Mouse (Mus musculus) liver, adult (tissue): ENCODE measurements around the gene Coro2a.

Experiments used
- GATA4 ChIP-seq: IDR thresholded peaks from 2 replicates; pipeline ENCODE4 v1.6.1; 2014; ENCODE audit warnings: mild to moderate bottlenecking, low read length; ENCODE audit not compliant: insufficient replicate concordance

Gene Coro2a

DNA sequence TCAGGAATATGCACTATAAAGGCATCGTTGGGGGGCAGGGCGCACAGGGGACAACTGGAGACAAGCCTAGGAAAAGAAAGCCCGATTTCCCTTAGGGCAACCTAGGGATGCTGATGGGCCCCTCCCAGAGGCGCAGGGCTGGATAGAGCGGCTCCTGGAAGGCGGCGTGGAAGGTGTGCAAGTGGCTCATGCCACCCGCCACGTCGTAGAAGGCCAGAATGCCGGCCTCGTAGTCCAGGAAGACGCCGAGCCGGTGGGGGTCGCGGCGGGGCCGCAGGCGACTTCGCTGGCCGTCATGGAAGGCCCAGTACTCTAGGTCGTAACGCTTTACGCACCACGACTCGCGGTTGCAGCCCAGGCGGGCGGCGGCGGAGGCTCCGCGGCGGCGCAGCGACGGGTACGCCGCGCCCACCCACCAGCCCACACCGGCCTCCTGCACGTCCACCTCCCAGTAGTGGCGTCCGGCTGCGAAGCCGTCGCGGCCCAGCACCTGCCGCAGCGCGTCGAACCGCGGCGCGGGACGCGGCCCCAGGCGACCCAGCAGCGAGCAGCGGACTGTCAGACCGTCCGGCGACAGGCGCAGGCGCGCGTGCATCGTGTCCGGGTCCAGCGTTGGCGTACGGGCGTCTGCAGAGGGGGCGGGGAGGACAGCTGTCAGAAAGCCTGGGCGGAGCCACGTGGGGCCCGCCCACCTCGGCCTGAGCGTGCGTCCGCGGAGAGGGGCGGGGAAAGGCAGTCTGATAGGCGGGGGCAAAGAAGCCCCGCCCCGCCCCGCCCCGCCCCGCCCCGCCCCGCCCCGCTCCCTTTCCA is 95.0 kb downstream of the Coro2a start:
- TF ChIP-seq GATA4, result no peak; the same call in 1 of the 2 replicates

DNA sequence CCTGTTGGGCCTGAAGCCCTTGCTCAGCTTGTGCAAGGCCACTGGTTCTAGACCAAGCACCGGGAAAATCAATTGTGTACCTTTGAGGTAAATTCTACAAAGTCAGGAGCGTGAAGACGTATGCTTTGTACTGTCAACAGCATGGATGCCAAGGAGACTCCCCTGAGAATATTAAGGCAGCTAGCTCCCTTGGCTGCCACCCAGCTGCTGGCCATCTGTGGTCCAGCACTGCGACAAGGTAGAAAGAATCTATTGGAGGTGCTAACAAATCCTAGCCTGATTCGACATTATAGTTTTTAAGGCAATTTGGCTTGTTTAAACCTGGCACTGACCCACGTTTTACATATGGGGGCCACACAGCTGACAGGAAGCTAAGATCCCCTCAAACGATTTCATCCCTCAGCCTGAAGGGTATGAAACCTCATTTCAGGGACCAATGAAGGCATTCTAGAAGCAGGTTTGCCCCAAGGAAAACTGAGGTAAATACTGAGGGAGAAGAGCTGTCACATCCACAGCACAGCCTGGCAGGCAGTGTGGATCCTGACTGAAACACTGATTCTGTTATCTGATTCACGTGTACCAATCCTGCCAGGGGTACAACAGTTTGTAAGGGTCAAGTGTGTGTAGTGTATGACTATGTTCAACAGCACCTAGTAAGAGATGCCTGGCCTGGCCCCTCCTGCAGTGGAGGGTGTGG is 96.5 kb downstream of the Coro2a start:
- TF ChIP-seq GATA4, result no peak

DNA sequence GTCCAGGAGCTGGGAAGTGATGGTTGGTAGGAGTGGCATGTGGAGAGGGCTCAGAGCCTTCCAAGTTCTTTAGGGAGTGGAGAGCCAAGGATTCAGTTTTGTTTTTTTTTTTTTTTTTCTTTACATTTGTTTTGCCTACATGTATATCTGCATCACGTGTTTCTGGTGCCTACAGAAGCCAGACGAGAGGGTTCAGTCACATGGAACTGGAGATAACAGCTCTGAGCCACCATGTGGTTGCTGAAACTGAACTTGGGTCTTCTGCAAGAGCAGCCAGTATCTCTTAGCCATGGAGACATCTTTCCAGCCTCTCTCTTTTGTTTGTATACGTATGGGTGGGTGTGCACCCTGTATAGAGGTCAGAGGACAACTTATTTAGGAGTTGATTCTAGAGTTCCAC is 98.1 kb downstream of the Coro2a start:
- no peak for TF ChIP-seq GATA4

DNA sequence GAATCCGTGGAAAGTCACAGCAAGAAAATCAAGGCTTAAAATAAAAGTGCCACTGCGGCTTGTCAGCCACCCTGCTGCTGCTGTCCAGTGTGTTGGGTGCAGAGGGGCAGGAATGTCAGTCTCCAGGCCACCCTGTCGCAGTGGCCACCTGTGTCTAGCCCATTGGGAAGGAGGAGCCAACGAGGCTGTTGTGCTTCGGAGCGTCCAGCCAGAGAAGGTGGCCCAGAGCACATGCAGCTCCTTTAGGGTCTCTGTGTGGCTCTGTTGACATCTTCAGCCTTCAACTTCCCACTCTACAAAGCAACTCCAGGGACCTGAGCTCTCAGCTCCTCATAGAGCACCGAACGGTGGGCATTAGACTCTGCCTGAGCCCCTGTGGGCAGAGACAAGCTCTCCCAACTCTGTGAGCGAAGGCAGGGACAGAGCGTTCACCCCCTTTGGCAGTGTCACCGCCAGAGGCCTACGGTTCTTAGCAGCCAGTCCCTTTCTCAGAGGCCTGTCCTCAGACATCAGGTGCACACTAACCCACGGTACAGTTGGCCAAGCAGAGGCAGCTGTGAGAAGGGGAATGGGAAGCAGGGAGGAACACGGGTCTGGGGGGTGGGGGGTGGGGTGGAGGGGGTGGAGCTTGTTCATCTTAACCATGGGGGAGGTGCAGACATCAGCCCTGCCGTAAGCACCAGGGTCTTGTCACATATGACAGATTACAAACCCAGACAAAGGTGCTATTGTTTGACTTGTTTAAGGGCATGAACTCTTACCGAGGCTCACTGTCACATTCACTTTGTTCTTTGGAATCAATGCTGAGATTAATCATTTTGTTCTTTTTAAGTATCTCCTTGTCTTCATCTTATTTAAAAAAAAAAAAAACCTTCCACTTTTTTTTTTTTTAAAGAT is 99.1 kb downstream of the Coro2a start:
- TF ChIP-seq GATA4, result no peak

DNA sequence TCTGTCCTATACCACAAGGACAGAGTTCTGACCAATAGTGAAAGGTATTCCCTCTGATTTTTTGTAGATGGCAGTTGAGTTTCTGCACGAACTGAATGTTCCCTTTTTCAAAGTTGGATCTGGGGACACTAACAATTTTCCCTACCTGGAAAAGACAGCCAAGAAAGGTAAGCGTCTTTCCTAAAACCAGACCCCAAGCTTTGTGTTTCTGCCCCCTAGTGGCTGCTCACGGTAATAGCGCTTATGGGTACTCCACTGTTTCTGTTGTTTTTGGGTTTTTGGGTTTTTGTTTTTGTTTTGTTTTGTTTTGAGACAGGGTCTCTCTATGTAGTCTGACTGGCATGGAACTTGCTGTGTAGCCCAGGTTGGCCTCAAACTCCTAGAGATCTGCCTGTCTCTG is 103.0 kb downstream of the Coro2a start:
- no peak for TF ChIP-seq GATA4

DNA sequence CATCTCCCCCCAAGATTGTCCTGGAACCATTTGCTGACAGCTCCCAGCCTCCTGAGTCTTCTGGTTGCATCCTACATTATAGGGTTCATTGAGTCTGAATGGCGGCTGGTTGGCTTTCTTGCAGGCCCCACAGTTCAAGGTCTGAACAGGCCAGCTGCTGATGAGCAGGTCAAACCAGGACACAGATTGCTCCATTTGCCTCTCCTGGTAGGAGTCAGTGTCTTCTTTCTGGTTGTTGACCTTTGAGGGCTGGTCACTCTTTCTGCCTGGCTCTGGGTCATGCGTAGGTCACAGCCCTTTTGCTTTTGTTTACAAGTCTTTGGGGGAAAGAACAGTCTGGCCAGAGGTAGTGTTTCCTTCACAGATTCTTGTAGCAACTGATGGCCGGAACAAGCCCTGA is 103.5 kb downstream of the Coro2a start:
- no peak for TF ChIP-seq GATA4

DNA sequence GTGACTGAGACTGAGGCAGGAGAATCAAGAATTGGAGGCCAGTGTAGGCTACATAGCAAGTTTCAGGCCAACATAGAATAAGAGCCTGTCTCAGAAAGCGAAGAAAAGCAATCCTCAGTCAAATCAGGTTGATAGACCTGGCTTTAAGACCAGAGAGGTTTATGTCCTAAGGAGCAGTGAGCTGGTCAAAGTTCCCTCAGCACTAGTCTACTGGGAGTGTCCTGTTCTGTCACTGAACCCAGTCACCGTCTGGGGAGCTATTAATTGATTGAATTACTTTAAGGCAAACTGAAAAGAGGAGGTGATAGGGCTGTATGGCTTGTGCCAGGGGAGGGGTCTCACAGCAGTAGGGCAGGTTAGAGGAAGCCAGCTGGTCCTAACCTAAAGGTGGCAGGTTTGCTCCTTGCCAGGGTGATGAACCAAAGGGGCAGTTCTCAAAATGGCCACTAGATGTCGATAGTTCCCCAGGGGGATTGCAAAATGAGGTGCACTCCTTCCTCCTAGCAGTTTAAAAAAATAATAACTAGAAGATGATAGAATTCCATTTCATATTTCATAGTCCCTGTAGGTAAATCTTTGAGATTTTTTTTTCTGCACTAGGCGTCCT is 104.6 kb downstream of the Coro2a start:
- TF ChIP-seq GATA4, result no peak

DNA sequence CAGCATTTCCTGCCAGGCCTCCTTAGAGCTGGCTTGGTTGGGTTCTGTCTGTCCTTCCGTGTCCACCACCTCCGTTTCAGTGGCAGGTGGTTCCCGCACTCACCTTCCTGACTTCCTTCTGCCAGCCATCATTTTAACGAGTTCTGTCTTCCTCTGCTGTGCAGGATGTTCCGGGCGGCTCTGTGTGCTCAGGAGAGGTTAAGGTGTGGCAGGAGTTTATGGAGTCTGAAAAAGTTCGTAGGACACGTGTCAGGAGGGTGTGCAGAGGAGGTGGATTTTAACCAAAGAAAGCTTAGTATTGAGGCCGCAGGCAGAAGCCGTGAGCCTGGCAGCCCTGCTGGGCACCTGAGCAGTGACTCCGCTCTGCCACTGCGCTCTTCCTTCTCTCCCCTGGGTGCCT is 106.5 kb downstream of the Coro2a start:
- no peak for TF ChIP-seq GATA4

DNA sequence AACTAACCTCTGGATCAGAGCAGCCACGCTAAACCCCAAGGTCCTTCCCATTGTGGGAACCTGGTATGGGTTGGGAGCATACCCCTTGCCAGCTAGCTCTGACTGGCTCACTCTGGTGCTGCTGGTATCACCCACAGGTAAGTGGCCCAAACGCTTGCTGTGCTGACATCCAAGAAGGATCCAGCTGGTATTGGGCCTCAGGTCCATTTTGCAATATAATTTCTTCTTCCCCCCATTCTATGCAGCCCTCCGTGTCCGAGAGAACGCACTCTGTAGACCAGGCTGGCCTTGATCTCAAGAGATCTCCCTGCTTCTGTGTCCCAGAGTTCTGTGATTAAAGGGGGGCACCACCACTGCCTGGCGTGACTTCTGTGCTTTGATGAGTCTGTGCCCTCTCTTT is 108.9 kb downstream of the Coro2a start:
- no peak for TF ChIP-seq GATA4

DNA sequence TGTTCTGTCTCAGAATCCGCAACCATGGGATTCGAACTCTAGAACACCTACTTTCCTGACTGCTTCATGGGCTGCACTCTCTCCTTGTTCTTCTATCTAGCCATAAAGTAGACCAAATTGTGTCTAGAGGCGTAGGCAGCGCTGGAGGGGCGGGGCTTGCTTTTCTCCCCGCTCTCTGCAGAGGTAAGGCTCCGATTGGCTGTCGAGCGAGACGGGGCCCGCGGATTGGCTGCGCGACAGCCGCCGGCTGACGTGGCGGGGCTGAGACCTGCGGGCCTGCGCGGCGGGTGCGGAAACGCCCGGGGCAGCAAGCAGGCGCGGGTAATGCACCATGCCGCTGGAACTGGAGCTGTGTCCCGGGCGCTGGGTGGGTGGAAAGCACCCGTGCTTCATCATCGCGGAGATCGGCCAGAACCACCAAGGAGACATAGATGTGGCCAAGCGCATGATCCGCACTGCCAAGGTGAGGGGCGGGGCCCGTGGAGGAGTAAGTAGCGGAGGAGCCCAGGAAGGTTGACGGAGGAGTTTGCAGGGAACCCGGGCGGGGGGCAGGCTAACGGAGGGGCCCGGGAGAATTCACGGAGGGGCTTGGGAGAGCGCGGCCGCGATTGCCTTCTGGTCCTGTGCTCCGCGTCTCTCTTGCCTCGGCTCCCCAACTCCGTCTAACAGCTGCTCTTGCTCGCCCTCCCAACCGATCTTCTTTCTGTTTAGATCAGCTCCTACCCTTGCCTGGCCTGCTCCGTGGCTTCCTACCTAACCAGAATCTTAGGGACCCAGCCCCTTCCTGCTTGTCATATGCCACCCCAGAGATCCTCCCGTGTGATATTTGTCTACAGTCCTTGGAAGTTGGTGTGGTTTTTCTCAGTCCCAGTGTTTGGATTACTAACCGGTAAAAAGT is 112.7 kb downstream of the Coro2a start, which contains the start of gene Nans:
Gene Nans, plus strand, starts transcription at position 221 of the 898 bp plus-strand sequence.
- 0 out of 2 replicates have a peak, but pooled peaks have one; percentile 5 for TF ChIP-seq GATA4

DNA sequence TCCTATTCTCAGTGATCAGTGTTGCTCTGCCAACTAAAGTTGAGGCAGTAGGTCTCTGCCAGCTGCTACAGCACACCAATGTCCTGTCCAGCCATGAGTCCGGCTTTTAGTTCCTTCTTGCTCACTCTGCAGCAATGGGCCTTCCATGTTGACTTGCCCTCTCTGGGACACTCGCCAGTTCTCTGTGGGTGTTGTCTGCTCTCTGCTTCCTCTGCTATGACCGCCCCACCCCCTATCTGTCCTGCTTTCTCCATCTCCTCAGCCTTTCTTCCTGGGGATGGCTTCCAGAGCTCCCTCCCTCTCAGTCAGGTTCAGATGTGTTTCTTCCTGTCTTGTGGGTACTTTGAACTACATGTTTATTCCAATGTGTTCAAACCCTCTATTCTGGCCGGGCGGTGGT is 114.7 kb downstream of the Coro2a start:
- TF ChIP-seq GATA4, result no peak
